8 mouse cellular contexts compared by ENCODE assay signal in the genomic region with DNA sequence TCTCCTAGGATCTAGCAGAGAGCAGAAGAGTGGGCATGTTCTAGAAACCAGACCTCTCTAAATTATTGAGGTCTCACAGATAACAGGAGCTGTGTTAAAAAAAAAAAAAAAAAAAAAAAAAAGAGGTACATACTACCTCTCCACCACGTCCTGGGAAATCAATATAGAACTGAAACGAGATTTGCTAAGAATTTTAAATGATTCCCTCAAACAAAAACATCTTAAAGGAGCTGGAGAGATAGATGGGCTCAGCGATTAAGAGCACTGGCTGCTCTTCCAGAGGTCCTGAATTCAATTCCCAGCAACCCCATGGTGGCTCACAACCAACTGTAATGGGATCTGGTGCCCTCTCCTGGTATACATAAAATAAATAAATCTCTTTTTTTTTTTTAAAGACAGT. TPM values are rescaled to one million over a fixed set of nuclear protein-coding genes. Genes with fewer than 3 reads are reported as not detected.
DNase-seq lines count a peak whose midpoint lies in the region; ATAC-seq lines count a peak whose summit lies in the region.

No protein-coding gene starts in this region.

- H3K27ac ChIP-seq in heart, embryonic 15.5 days: peak overlapping the region; percentile 86
- H3K27ac ChIP-seq in hindbrain, embryonic 12.5 days: peak overlapping the region; percentile 91
- H3K27ac ChIP-seq in midbrain, embryonic 14.5 days (replicated peaks; ENCODE audit: low read depth, low read length): peak overlapping the region; percentile 97

- no peak for DNase-seq in heart, adult 9 months (ENCODE audit: low spot score in 2 of 2)
- DNase-seq in MN1 (ENCODE audit: low spot score): peak; percentile 14
- no peak for DNase-seq in midbrain, embryonic 14.5 days
- no peak for DNase-seq in thymus, postnatal 4 days
- DNase-seq in adrenal gland, adult 18-20 months (ENCODE audit: low spot score in 2 of 2): no peak
- DNase-seq in frontal cortex, postnatal 10 days (ENCODE audit: low spot score in 2 of 2): no peak

- peak overlapping the region; percentile 70 for H3K4me2 ChIP-seq in heart, embryonic 15.5 days
- H3K4me2 ChIP-seq in hindbrain, embryonic 12.5 days (replicated peaks): peak overlapping the region; percentile 59
- peak overlapping the region; percentile 68 for H3K4me2 ChIP-seq in midbrain, embryonic 14.5 days (ENCODE audit: low read length)

- H3K27me3 ChIP-seq in heart, embryonic 15.5 days: no peaks in the 10 kb centered on the region
- no peaks in the 10 kb centered on the region for H3K27me3 ChIP-seq in hindbrain, embryonic 12.5 days
- H3K27me3 ChIP-seq in midbrain, embryonic 14.5 days (ENCODE audit: control insufficient read depth, insufficient read depth, low read length): no peaks in the 10 kb centered on the region

- peak overlapping the region; percentile 71 for H3K9ac ChIP-seq in heart, embryonic 15.5 days
- peak overlapping the region; percentile 50; the same call in 1 of the 2 replicates for H3K9ac ChIP-seq in hindbrain, embryonic 12.5 days
- H3K9ac ChIP-seq in midbrain, embryonic 14.5 days (replicated peaks; ENCODE audit: low read length): peak overlapping the region; percentile 62; the same call in 1 of the 2 replicates

- no peak for ATAC-seq in heart, embryonic 15.5 days (replicated peaks; ENCODE audit: insufficient number of reproducible peaks, insufficient read depth, low FRiP score, low read depth)
- no peak for ATAC-seq in hindbrain, embryonic 12.5 days (ENCODE audit: low FRiP score)
- no peak for ATAC-seq in midbrain, embryonic 14.5 days (ENCODE audit: low FRiP score, low TSS enrichment)

- peaks cover 9% of the 10 kb centered on the region for H3K4me1 ChIP-seq in heart, embryonic 15.5 days (replicated peaks)
- peaks cover 8% of the 10 kb centered on the region for H3K4me1 ChIP-seq in hindbrain, embryonic 12.5 days
- H3K4me1 ChIP-seq in midbrain, embryonic 14.5 days (ENCODE audit: control insufficient read depth, insufficient read depth, low read length): peaks cover 13% of the 10 kb centered on the region

- H3K36me3 ChIP-seq in heart, embryonic 15.5 days: no peaks in the 10 kb centered on the region
- H3K36me3 ChIP-seq in hindbrain, embryonic 12.5 days: no peaks in the 10 kb centered on the region
- H3K36me3 ChIP-seq in midbrain, embryonic 14.5 days (ENCODE audit: control insufficient read depth, insufficient read depth, low read length): no peaks in the 10 kb centered on the region

- no peaks in the 10 kb centered on the region for H3K9me3 ChIP-seq in heart, embryonic 15.5 days (replicated peaks)
- no peaks in the 10 kb centered on the region for H3K9me3 ChIP-seq in hindbrain, embryonic 12.5 days (replicated peaks)
- no peaks in the 10 kb centered on the region for H3K9me3 ChIP-seq in midbrain, embryonic 14.5 days (ENCODE audit: control insufficient read depth, low read length)

- WGBS in heart, embryonic 15.5 days: 61% methylated on average over 3 of the region's 3 CpGs
- 59% methylated on average over 3 of the region's 3 CpGs for WGBS in hindbrain, embryonic 12.5 days
- WGBS in midbrain, embryonic 14.5 days: 65% methylated on average over 3 of the region's 3 CpGs

- H3K4me3 ChIP-seq in heart, embryonic 15.5 days: peak overlapping the region; percentile 89
- peak overlapping the region; percentile 62 for H3K4me3 ChIP-seq in hindbrain, embryonic 12.5 days
- H3K4me3 ChIP-seq in midbrain, embryonic 14.5 days (replicated peaks; ENCODE audit: low read depth, low read length): peak overlapping the region; percentile 52

RNA-seq across cellular contexts. Expression of a gene that starts 1.1 kb away (rescaled TPM):
- polyA plus RNA-seq in heart, embryonic 15.5 days (2015; fragmentation: Nextera tagmentation; extraction: Ambion mirVana): 50.8 and 59.0 TPM in 2 replicates
- 57.1 and 61.0 TPM in 2 replicates for polyA plus RNA-seq in hindbrain, embryonic 12.5 days (2016; fragmentation: Nextera tagmentation; extraction: Ambion mirVana)
- polyA plus RNA-seq in midbrain, embryonic 14.5 days (2014; fragmentation: Nextera tagmentation; extraction: Ambion mirVana): 47.9 and 55.8 TPM in 2 replicates
- 10 to 100 TPM; 57.5 to 79.5 TPM for total RNA-seq in adrenal gland, adult 18-20 months (2021)

RNA-seq across cellular contexts. Expression of a gene that starts 1.1 kb away (rescaled TPM):
- 17.8 and 22.0 TPM in 2 replicates for polyA plus RNA-seq in heart, embryonic 15.5 days (2015; fragmentation: Nextera tagmentation; extraction: Ambion mirVana)
- 42.0 and 42.3 TPM in 2 replicates for polyA plus RNA-seq in hindbrain, embryonic 12.5 days (2016; fragmentation: Nextera tagmentation; extraction: Ambion mirVana)
- polyA plus RNA-seq in midbrain, embryonic 14.5 days (2014; fragmentation: Nextera tagmentation; extraction: Ambion mirVana): 22.2 and 28.5 TPM in 2 replicates
- total RNA-seq in adrenal gland, adult 18-20 months (2021): 10 to 100 TPM; 72.5 to 80.1 TPM

RNA-seq across cellular contexts. Expression of a gene that starts 44.8 kb away (rescaled TPM):
- polyA plus RNA-seq in heart, embryonic 15.5 days (2015; fragmentation: Nextera tagmentation; extraction: Ambion mirVana): 37.6 and 53.6 TPM in 2 replicates
- 29.8 and 29.9 TPM in 2 replicates for polyA plus RNA-seq in hindbrain, embryonic 12.5 days (2016; fragmentation: Nextera tagmentation; extraction: Ambion mirVana)
- 9.7 and 15.7 TPM in 2 replicates for polyA plus RNA-seq in midbrain, embryonic 14.5 days (2014; fragmentation: Nextera tagmentation; extraction: Ambion mirVana)
- 10 to 100 TPM; 43.5 to 55.7 TPM for total RNA-seq in adrenal gland, adult 18-20 months (2021)

RNA-seq across cellular contexts. Expression of a gene that starts 56.5 kb away (rescaled TPM):
- 14.7 and 16.5 TPM in 2 replicates for polyA plus RNA-seq in heart, embryonic 15.5 days (2015; fragmentation: Nextera tagmentation; extraction: Ambion mirVana)
- 14.8 and 17.1 TPM in 2 replicates for polyA plus RNA-seq in hindbrain, embryonic 12.5 days (2016; fragmentation: Nextera tagmentation; extraction: Ambion mirVana)
- polyA plus RNA-seq in midbrain, embryonic 14.5 days (2014; fragmentation: Nextera tagmentation; extraction: Ambion mirVana): 9.5 and 11.3 TPM in 2 replicates
- total RNA-seq in adrenal gland, adult 18-20 months (2021): 10 to 100 TPM; 74.0 to 77.1 TPM
